Mouse (Mus musculus) hindbrain, embryonic 10.5 days (tissue): ENCODE results near the gene Ttc30a1. TPM values are rescaled to one million over a fixed set of nuclear protein-coding genes. Genes with fewer than 3 reads are reported as not detected.
"Not testable (repeated sequence)": the region's sequence is repeated elsewhere in the genome, so short reads cannot be mapped to it uniquely, and the experiment has no call there.

Experiments
- DNase-seq: peaks from one replicate; pipeline ENCODE4 v3.0.0-alpha.2; 2017; ENCODE audit warnings: low spot score
- H3K27ac ChIP-seq: fragments of 300-500 bp; sonication (generic); 2 replicates; pipeline ENCODE4 v1.5.1; 2016; ENCODE audit warnings: mild to moderate bottlenecking, moderate library complexity
- H3K27me3 ChIP-seq: fragments of 300-500 bp; sonication (generic); 2 replicates; pipeline ENCODE4 v1.6.1; 2016; ENCODE audit warnings: mild to moderate bottlenecking; ENCODE audit not compliant: poor library complexity, insufficient read depth, severe bottlenecking
- H3K36me3 ChIP-seq: fragments of 300-500 bp; sonication (generic); 2 replicates; pipeline ENCODE4 v1.6.1; 2016; ENCODE audit warnings: mild to moderate bottlenecking, moderate library complexity
- H3K4me1 ChIP-seq: fragments of 300-500 bp; sonication (generic); replicated peaks from 2 replicates; pipeline ENCODE4 v1.6.1; 2016; ENCODE audit warnings: mild to moderate bottlenecking
- H3K4me3 ChIP-seq: fragments of 300-500 bp; sonication (generic); 2 replicates; pipeline ENCODE4 v1.5.1; 2016; ENCODE audit warnings: mild to moderate bottlenecking, moderate library complexity
- H3K9me3 ChIP-seq: fragments of 300-500 bp; sonication (generic); 2 replicates; pipeline ENCODE4 v1.6.1; 2016; ENCODE audit warnings: mild to moderate bottlenecking, moderate library complexity
- WGBS: fragments of 180-500 bp; shearing (Covaris S2); methylation state at CpG from one replicate; pipeline ENCODE4 v1.1.7; 2016; 5-methylcytosine and 5-hydroxymethylcytosine counted together
- polyA plus RNA-seq: library from polyadenylated mRNA; unstranded; fragments of >200 nt; fragmentation: Nextera tagmentation; extraction: Ambion mirVana; gene quantifications from 2 replicates; pipeline ENCODE4 v1.2.1, GENCODE M21; 2016

Ttc30a1 gene
- polyA plus RNA-seq, 1 experiment from 2014 or later: 9.7 TPM

GRCm38 (mm10) chr2:75938117-75939063, 43.4 kb downstream of the Ttc30a1 start, which contains the start of gene Ttc30b:
Gene Ttc30b (minus strand): TSS chr2:75938585.
- Histone ChIP-seq H3K9me3 (no peaks in the 10 kb centered on the region), H3K4me1 (peaks cover 12% of the 10 kb centered on the region), H3K27me3 (no peaks in the 10 kb centered on the region), H3K27ac (peak within 1 kb of the TSS; percentile 91), H3K4me3 (peak within 1 kb of the TSS; percentile 59), H3K36me3 (no peaks in the 10 kb centered on the region)
- DNase-seq: peak; percentile 84
- 4% methylated on average over 42 of the region's 42 CpGs for WGBS

- not testable (repeated sequence) for H3K27me3 ChIP-seq, H3K36me3 ChIP-seq, DNase-seq, H3K9me3 ChIP-seq
- Histone ChIP-seq H3K4me1 (peaks cover 15% of the 10 kb centered on the region), H3K27ac (peak overlapping the region; percentile 91), H3K4me3 (peak overlapping the region; percentile 59)
- 65% methylated on average over 16 of the region's 17 CpGs for WGBS
Measured at GRCm38 (mm10) chr2:75937520-75938116, 44.1 kb downstream of the Ttc30a1 start.

- H3K36me3 ChIP-seq, H3K4me3 ChIP-seq, H3K9me3 ChIP-seq, H3K27me3 ChIP-seq, H3K27ac ChIP-seq, DNase-seq: not testable (repeated sequence)
- 92% methylated on average over 2 of the region's 2 CpGs for WGBS
- H3K4me1 ChIP-seq: peaks cover 15% of the 10 kb centered on the region
Measured at GRCm38 (mm10) chr2:75936685-75937084, 45.1 kb downstream of the Ttc30a1 start.

- H3K27me3 ChIP-seq: no peaks in the 10 kb centered on the region
- DNase-seq: no peak
- no peak overlapping the region for H3K27ac ChIP-seq
- H3K36me3 ChIP-seq: 0 out of 2 replicates have a peak, but pooled peaks cover 10% of the 10 kb centered on the region
- no peak overlapping the region for H3K4me3 ChIP-seq
- 60% methylated on average over 7 of the region's 7 CpGs for WGBS
- peaks cover 10% of the 10 kb centered on the region for H3K4me1 ChIP-seq
- H3K9me3 ChIP-seq: no peaks in the 10 kb centered on the region
Measured at GRCm38 (mm10) chr2:75933541-75933940, 48.2 kb downstream of the Ttc30a1 start.

- H3K4me1 ChIP-seq: 0 out of 2 replicates have a peak, but pooled peaks cover 5% of the 10 kb centered on the region
- no peak overlapping the region for H3K4me3 ChIP-seq
- no peak overlapping the region for H3K27ac ChIP-seq
- no peak for DNase-seq
- H3K36me3 ChIP-seq: peaks cover 23% of the 10 kb centered on the region
- no peaks in the 10 kb centered on the region for H3K27me3 ChIP-seq
- no peaks in the 10 kb centered on the region for H3K9me3 ChIP-seq
- WGBS: 93% methylated on average over 2 of the region's 2 CpGs
Measured at GRCm38 (mm10) chr2:75930941-75931340, 50.8 kb downstream of the Ttc30a1 start.

- Histone ChIP-seq H3K4me3 (no peak overlapping the region), H3K27me3 (no peaks in the 10 kb centered on the region), H3K9me3 (no peaks in the 10 kb centered on the region), H3K36me3 (peaks cover 23% of the 10 kb centered on the region), H3K4me1 (0 out of 2 replicates have a peak, but pooled peaks cover 5% of the 10 kb centered on the region), H3K27ac (no peak overlapping the region)
- 94% methylated on average over 6 of the region's 6 CpGs for WGBS
- DNase-seq: no peak
Measured at GRCm38 (mm10) chr2:75929786-75930444, 51.9 kb downstream of the Ttc30a1 start.

- 0 out of 2 replicates have a peak, but pooled peaks cover 5% of the 10 kb centered on the region for H3K4me1 ChIP-seq
- no peak overlapping the region for H3K27ac ChIP-seq
- H3K4me3 ChIP-seq: no peak overlapping the region
- H3K36me3 ChIP-seq: peaks cover 23% of the 10 kb centered on the region
- no peak for DNase-seq
- no peaks in the 10 kb centered on the region for H3K9me3 ChIP-seq
- H3K27me3 ChIP-seq: no peaks in the 10 kb centered on the region
- 94% methylated on average over 2 of the region's 2 CpGs for WGBS
Measured at GRCm38 (mm10) chr2:75929141-75929540, 52.6 kb downstream of the Ttc30a1 start.

Other genes starting within 250 kb of the Ttc30a1 start
- 38.1 and 50.1 TPM in 2 replicates for gene Agps, start 149.8 kb downstream of the Ttc30a1 start, polyA plus RNA-seq
- gene Ttc30b, start 43.4 kb downstream of the Ttc30a1 start, polyA plus RNA-seq: 6.4 and 10.0 TPM in 2 replicates
- 0.50 and 0.72 TPM in 2 replicates for gene Ttc30a2, start 3.8 kb downstream of the Ttc30a1 start, polyA plus RNA-seq